In the genomic region with DNA sequence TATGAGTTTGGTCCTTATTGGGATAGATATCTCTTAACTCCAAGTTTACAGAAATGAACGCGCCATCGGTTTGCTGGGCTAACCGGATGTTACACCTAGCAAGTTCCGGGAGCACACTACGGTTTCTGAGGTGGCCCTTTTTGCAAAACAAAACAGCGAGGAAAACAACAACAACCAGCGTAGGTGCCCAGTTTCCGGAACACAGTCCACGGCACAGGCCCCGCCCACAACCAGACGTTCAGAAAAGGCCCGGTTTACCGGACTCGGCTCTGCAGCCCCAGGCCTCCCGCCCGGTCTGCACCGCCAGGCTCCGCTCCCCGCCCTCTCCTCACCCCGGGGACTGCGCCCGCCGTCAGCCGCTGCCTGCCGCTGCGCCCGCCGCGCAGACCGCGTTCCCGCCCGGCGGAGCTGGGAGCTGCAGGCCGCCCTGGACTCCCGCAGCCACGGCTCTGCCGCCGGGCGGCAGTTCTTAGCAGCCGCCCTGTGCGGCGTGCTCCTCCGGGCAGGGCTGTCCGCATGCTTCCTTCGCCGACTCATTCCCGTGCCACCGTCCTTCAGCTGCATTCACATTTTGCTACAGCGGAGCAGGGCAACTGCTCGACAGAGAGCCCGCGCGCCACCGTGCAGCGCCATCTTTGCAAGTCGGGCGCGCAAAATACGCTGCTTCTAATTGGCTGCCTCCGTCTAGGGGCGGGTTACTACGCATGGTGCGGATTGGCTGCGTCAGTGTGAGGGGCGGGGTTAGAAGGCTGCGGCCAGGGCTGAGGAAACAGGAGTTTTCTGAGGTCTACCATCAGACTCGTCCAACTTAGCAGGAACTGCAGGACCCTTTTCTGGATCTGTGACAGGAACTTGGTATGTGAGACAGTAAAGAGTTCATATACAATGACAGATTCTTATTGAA, we compare ENCODE assay signal across 8 mouse cellular contexts. TPM values are rescaled to one million over a fixed set of nuclear protein-coding genes. Genes with fewer than 3 reads are reported as not detected.
DNase-seq lines count a peak whose midpoint lies in the region; ATAC-seq and TF ChIP-seq lines count a peak whose summit lies in the region.

A gene (minus strand): TSS at position 645 of the 904 bp plus-strand sequence.

- no peaks in the 10 kb centered on the region for H3K9me3 ChIP-seq in embryonic facial prominence, embryonic 13.5 days
- H3K9me3 ChIP-seq in limb, embryonic 13.5 days, result no peaks in the 10 kb centered on the region
- H3K9me3 ChIP-seq in midbrain, embryonic 16.5 days (replicated peaks; ENCODE audit: control insufficient read depth, low read length, poor library complexity, severe bottlenecking), result no peaks in the 10 kb centered on the region

- no peaks in the 10 kb centered on the region for H3K79me2 ChIP-seq in heart, adult 2 months (replicated peaks; ENCODE audit: control insufficient read depth, insufficient read depth, low read length)

- H3K4me2 ChIP-seq in embryonic facial prominence, embryonic 13.5 days, result peak within 1 kb of the TSS; percentile 71
- peak within 1 kb of the TSS; percentile 71 for H3K4me2 ChIP-seq in limb, embryonic 13.5 days (replicated peaks)
- peak within 1 kb of the TSS; percentile 70 for H3K4me2 ChIP-seq in midbrain, embryonic 16.5 days (ENCODE audit: low read length)

- DNase-seq in 3134 (ENCODE audit: extremely low read depth, insufficient read length, low spot score), result peak; percentile 91
- peak; percentile 96 to 97 for DNase-seq in adrenal gland, postnatal 36 days
- DNase-seq in heart, adult 2 months, result peak; percentile 93 to 95
- peak; percentile 92 to 95 for DNase-seq in kidney, adult 8-10 months
- peak; percentile 91 to 96 for DNase-seq in spleen, postnatal 10 days (ENCODE audit: low spot score in 2 of 2)

- no peak for TF ChIP-seq EP300 in heart, adult 2 months (IDR thresholded peaks at IDR 0.05; ENCODE audit: insufficient read depth, low read depth, low read length)

- peak within 1 kb of the TSS; percentile 97 for H3K9ac ChIP-seq in embryonic facial prominence, embryonic 13.5 days
- H3K9ac ChIP-seq in heart, adult 2 months (ENCODE audit: low read depth, low read length), result peak within 1 kb of the TSS; percentile 78
- peak within 1 kb of the TSS; percentile 96 for H3K9ac ChIP-seq in limb, embryonic 13.5 days
- H3K9ac ChIP-seq in midbrain, embryonic 16.5 days (ENCODE audit: low read depth, low read length), result peak within 1 kb of the TSS; percentile 83

- peak within 1 kb of the TSS; percentile 97 for H3K4me3 ChIP-seq in embryonic facial prominence, embryonic 13.5 days
- peak within 1 kb of the TSS; percentile 82 for H3K4me3 ChIP-seq in heart, adult 2 months
- peak within 1 kb of the TSS; percentile 98 for H3K4me3 ChIP-seq in limb, embryonic 13.5 days
- peak within 1 kb of the TSS; percentile 83 for H3K4me3 ChIP-seq in midbrain, embryonic 16.5 days (ENCODE audit: low read depth, low read length)

- intact Hi-C loops in heart, adult 2 months (cut with DNase I), result loop anchor here (10.0 kb wide), 1 partner anchor 921 kb away; no protein-coding TSS in a partner anchor

- ATAC-seq in embryonic facial prominence, embryonic 13.5 days (ENCODE audit: insufficient number of reproducible peaks, insufficient read depth, low FRiP score, low TSS enrichment, low read depth), result peak; percentile 100
- peak; percentile 99 for ATAC-seq in limb, embryonic 13.5 days (ENCODE audit: low FRiP score, low read depth)
- peak; percentile 100 for ATAC-seq in midbrain, embryonic 16.5 days

- H3K4me1 ChIP-seq in embryonic facial prominence, embryonic 13.5 days, result no peaks in the 10 kb centered on the region
- H3K4me1 ChIP-seq in heart, adult 2 months (ENCODE audit: control insufficient read depth, insufficient read depth, low read length), result peaks cover 2% of the 10 kb centered on the region
- peaks cover 8% of the 10 kb centered on the region for H3K4me1 ChIP-seq in limb, embryonic 13.5 days
- peaks cover 8% of the 10 kb centered on the region for H3K4me1 ChIP-seq in midbrain, embryonic 16.5 days (ENCODE audit: control insufficient read depth, insufficient read depth, low read length)

- peaks cover 18% of the 10 kb centered on the region for H3K36me3 ChIP-seq in embryonic facial prominence, embryonic 13.5 days
- H3K36me3 ChIP-seq in heart, adult 2 months (ENCODE audit: control insufficient read depth, insufficient read depth, low read length), result peaks cover 2% of the 10 kb centered on the region; the same call in 1 of the 2 replicates
- peaks cover 22% of the 10 kb centered on the region for H3K36me3 ChIP-seq in limb, embryonic 13.5 days
- H3K36me3 ChIP-seq in midbrain, embryonic 16.5 days (ENCODE audit: control insufficient read depth, insufficient read depth, low read length), result no peaks in the 10 kb centered on the region

- WGBS in embryonic facial prominence, embryonic 13.5 days, result under 1% methylated on average over 69 of the region's 69 CpGs
- under 1% methylated on average over 69 of the region's 69 CpGs for WGBS in heart, adult 2 months
- WGBS in limb, embryonic 13.5 days, result under 1% methylated on average over 69 of the region's 69 CpGs
- WGBS in midbrain, embryonic 16.5 days, result under 1% methylated on average over 57 of the region's 69 CpGs

- no peaks in the 10 kb centered on the region for H3K27me3 ChIP-seq in embryonic facial prominence, embryonic 13.5 days
- H3K27me3 ChIP-seq in heart, adult 2 months (ENCODE audit: control insufficient read depth, insufficient read depth, low read length), result no peaks in the 10 kb centered on the region
- no peaks in the 10 kb centered on the region for H3K27me3 ChIP-seq in limb, embryonic 13.5 days
- no peaks in the 10 kb centered on the region for H3K27me3 ChIP-seq in midbrain, embryonic 16.5 days (ENCODE audit: control insufficient read depth, insufficient read depth, low read depth, low read length)

- peak; percentile 77 for TF ChIP-seq POLR2A in heart, adult 2 months (IDR thresholded peaks at IDR 0.05; ENCODE audit: insufficient read depth, low read depth, low read length)

- TF ChIP-seq CTCF in heart, adult 2 months (IDR thresholded peaks at IDR 0.05), result peak; percentile 31

- peak within 1 kb of the TSS; percentile 98 for H3K27ac ChIP-seq in embryonic facial prominence, embryonic 13.5 days
- H3K27ac ChIP-seq in heart, adult 2 months, result peak within 1 kb of the TSS; percentile 63
- peak within 1 kb of the TSS; percentile 97 for H3K27ac ChIP-seq in limb, embryonic 13.5 days
- H3K27ac ChIP-seq in midbrain, embryonic 16.5 days (ENCODE audit: low read length), result peak within 1 kb of the TSS; percentile 89

RNA-seq across cellular contexts. Expression of the gene that starts here (rescaled TPM):
- total RNA-seq in adrenal gland, postnatal 36 days (2021), result 1 to 10 TPM; 6.1 to 9.7 TPM
- 12.6 and 13.5 TPM in 2 replicates for polyA plus RNA-seq in embryonic facial prominence, embryonic 13.5 days (2015; fragmentation: Nextera tagmentation; extraction: Ambion mirVana)
- 1 to 10 TPM; 2.1 to 2.7 TPM for total RNA-seq in heart, adult 2 months (2021)
- 0.55 and 1.0 TPM in 2 replicates for polyA plus RNA-seq in heart, adult 2 months (2012; rRNA removed)
- polyA plus RNA-seq in limb, embryonic 13.5 days (2015; fragmentation: Nextera tagmentation; extraction: Ambion mirVana), result 11.3 TPM in 2 replicates
- 6.2 and 7.1 TPM in 2 replicates for polyA plus RNA-seq in midbrain, embryonic 16.5 days (2015; fragmentation: Nextera tagmentation; extraction: Ambion mirVana)

Comparison
In these comparisons a context has a peak if more than half of its experiments do, and no peak if none do; other contexts are left out.
1. Peak in every context shown above with its lines: DNase-seq, ATAC-seq, H3K4me3 ChIP-seq and H3K27ac ChIP-seq.